Mouse (Mus musculus): ENCODE results near the gene Slc6a17. TPM values are rescaled to one million over a fixed set of nuclear protein-coding genes. Genes with fewer than 3 reads are reported as not detected.

Slc6a17 gene
- total RNA-seq, 2 experiments from 2014 or later, result 258 to 262 TPM

GRCm38 (mm10) chr3:107491459-107491858 lies 26.4 kb downstream of the Slc6a17 start:
- peak; percentile 89 to 91 for DNase-seq (ENCODE audit: extremely low spot score in 1 of 2, low spot score in 2 of 2)
- intact Hi-C loops (cut with DNase I), result no loop called here

- intact Hi-C loops (cut with DNase I), result no loop called here
- no peak for DNase-seq (ENCODE audit: extremely low spot score in 1 of 2, low spot score in 2 of 2)
Observed at GRCm38 (mm10) chr3:107488637-107489036, 29.2 kb downstream of the Slc6a17 start.

- DNase-seq (ENCODE audit: extremely low spot score in 1 of 2, low spot score in 2 of 2), result peak; percentile 59 to 63
- intact Hi-C loops (cut with DNase I), result loop anchor here (5.0 kb wide), 1 partner anchor 94 kb away; no protein-coding TSS in a partner anchor
Observed at GRCm38 (mm10) chr3:107483290-107483689, 34.5 kb downstream of the Slc6a17 start.

- no peak for DNase-seq (ENCODE audit: extremely low spot score in 1 of 2, low spot score in 2 of 2)
- intact Hi-C loops (cut with DNase I), result loop anchor here (5.0 kb wide), 1 partner anchor 97 kb away; no protein-coding TSS in a partner anchor
Observed at GRCm38 (mm10) chr3:107480660-107481059, 37.2 kb downstream of the Slc6a17 start.

GRCm38 (mm10) chr3:107472198-107472597 lies 45.6 kb downstream of the Slc6a17 start:
- intact Hi-C loops (cut with DNase I), result no loop called here

GRCm38 (mm10) chr3:107469059-107469458 lies 48.8 kb downstream of the Slc6a17 start:
- intact Hi-C loops (cut with DNase I), result loop anchor here (10.0 kb wide), 1 partner anchor 374 kb away; no protein-coding TSS in a partner anchor
- no peak for DNase-seq (ENCODE audit: extremely low spot score in 1 of 2, low spot score in 2 of 2)

More at GRCm38 (mm10) chr3:107472198-107472597, 45.6 kb downstream of the Slc6a17 start:
- DNase-seq (ENCODE audit: extremely low spot score in 1 of 2, low spot score in 2 of 2), result no peak

- intact Hi-C loops (cut with DNase I), result loop anchor here (10.0 kb wide), 1 partner anchor 373 kb away; no protein-coding TSS in a partner anchor
- no peak for DNase-seq (ENCODE audit: extremely low spot score in 1 of 2, low spot score in 2 of 2)
Observed at GRCm38 (mm10) chr3:107468106-107468505, 49.7 kb downstream of the Slc6a17 start.

GRCm38 (mm10) chr3:107466577-107466976 lies 51.2 kb downstream of the Slc6a17 start:
- intact Hi-C loops (cut with DNase I), result loop anchor here (10.0 kb wide), 1 partner anchor 372 kb away; no protein-coding TSS in a partner anchor
- peak; percentile 80 to 83 for DNase-seq (ENCODE audit: extremely low spot score in 1 of 2, low spot score in 2 of 2)

GRCm38 (mm10) chr3:107462160-107462559 lies 55.7 kb downstream of the Slc6a17 start:
- DNase-seq (ENCODE audit: extremely low spot score in 1 of 2, low spot score in 2 of 2), result peak; percentile 77 to 88
- intact Hi-C loops (cut with DNase I), result loop anchor here (5.0 to 10.0 kb wide), 3 partner anchors 185 to 367 kb away; partner anchors contain the start of genes A630076J17Rik and Lamtor5

GRCm38 (mm10) chr3:107459773-107460431 lies 57.9 kb downstream of the Slc6a17 start:
- intact Hi-C loops (cut with DNase I), result loop anchor here (2.0 to 10.0 kb wide), 5 partner anchors 83 to 365 kb away; partner anchors contain the start of genes A630076J17Rik and Lamtor5
- peak in 1 of 2 experiments; percentile 61 for DNase-seq (ENCODE audit: extremely low spot score in 1 of 2, low spot score in 2 of 2)

- intact Hi-C loops (cut with DNase I), result loop anchor here (5.0 kb wide), 1 partner anchor 82 kb away; no protein-coding TSS in a partner anchor
- DNase-seq (ENCODE audit: extremely low spot score in 1 of 2, low spot score in 2 of 2), result peak in 1 of 2 experiments; percentile 62
Observed at GRCm38 (mm10) chr3:107459196-107459772, 58.5 kb downstream of the Slc6a17 start, which contains the start of gene Kcnc4. Gene Kcnc4, minus strand, starts transcription at chr3:107459552.

- DNase-seq (ENCODE audit: extremely low spot score in 1 of 2, low spot score in 2 of 2), result peak in 1 of 2 experiments; percentile 77
- intact Hi-C loops (cut with DNase I), result loop anchor here (5.0 kb wide), 1 partner anchor 81 kb away; no protein-coding TSS in a partner anchor
Observed at GRCm38 (mm10) chr3:107458528-107459195, 59.2 kb downstream of the Slc6a17 start.

- intact Hi-C loops (cut with DNase I), result loop anchor here (5.0 kb wide), 1 partner anchor 81 kb away; no protein-coding TSS in a partner anchor
- DNase-seq (ENCODE audit: extremely low spot score in 1 of 2, low spot score in 2 of 2), result peak in 1 of 2 experiments; percentile 65
Observed at GRCm38 (mm10) chr3:107458104-107458503, 59.7 kb downstream of the Slc6a17 start.

GRCm38 (mm10) chr3:107454280-107454679 lies 63.5 kb downstream of the Slc6a17 start:
- intact Hi-C loops (cut with DNase I), result no loop called here
- DNase-seq (ENCODE audit: extremely low spot score in 1 of 2, low spot score in 2 of 2), result no peak

- DNase-seq (ENCODE audit: extremely low spot score in 1 of 2, low spot score in 2 of 2), result no peak
- intact Hi-C loops (cut with DNase I), result no loop called here
Observed at GRCm38 (mm10) chr3:107446822-107447221, 71.0 kb downstream of the Slc6a17 start.

- intact Hi-C loops (cut with DNase I), result no loop called here
- DNase-seq (ENCODE audit: extremely low spot score in 1 of 2, low spot score in 2 of 2), result no peak
Observed at GRCm38 (mm10) chr3:107443866-107444265, 74.0 kb downstream of the Slc6a17 start.

- peak in 1 of 2 experiments; percentile 63 for DNase-seq (ENCODE audit: extremely low spot score in 1 of 2, low spot score in 2 of 2)
- intact Hi-C loops (cut with DNase I), result no loop called here
Observed at GRCm38 (mm10) chr3:107442191-107442590, 75.6 kb downstream of the Slc6a17 start.

GRCm38 (mm10) chr3:107441306-107441705 lies 76.5 kb downstream of the Slc6a17 start:
- peak in 1 of 2 experiments; percentile 43 for DNase-seq (ENCODE audit: extremely low spot score in 1 of 2, low spot score in 2 of 2)
- intact Hi-C loops (cut with DNase I), result no loop called here

GRCm38 (mm10) chr3:107439280-107439679 lies 78.5 kb downstream of the Slc6a17 start:
- intact Hi-C loops (cut with DNase I), result no loop called here

More at GRCm38 (mm10) chr3:107439280-107439679, 78.5 kb downstream of the Slc6a17 start:
- no peak for DNase-seq (ENCODE audit: extremely low spot score in 1 of 2, low spot score in 2 of 2)

Measured in left cerebral cortex, postnatal 10 days (tissue).